Mouse (Mus musculus) ovary, postnatal 14 days (tissue): Measurements from ENCODE around the gene Cln6.

ENCODE experiments used
- DNase-seq: peaks from one replicate; pipeline ENCODE4 v3.0.0; 2022; ENCODE audit warnings: low spot score

Gene Cln6

DNA sequence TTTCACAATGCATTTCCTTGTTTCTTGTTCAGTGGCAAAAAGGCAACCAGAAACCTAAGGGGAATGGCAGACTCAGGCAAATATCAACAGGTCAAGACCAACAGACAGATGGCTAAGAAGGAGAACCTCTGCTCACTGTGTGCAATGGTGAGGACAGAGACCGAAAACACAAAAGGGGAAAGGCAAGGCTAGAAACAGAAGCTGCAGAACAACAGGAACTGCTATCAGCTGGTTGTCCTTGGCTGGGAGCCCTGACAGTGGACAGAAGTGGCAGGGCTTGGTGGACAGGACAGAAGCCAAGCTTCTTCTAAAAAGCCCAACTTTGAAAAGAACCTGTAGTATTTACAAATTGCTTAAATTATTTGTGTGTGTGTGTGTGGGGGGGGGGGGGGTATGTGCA, 55.9 kb downstream of the Cln6 start:
- no peak for DNase-seq
